Mouse (Mus musculus): ENCODE measurements at regions not wholly inside any gene's neighbourhood (a gene's known extent, or its start where the extent isn't known, plus 50 kb on each side); places are given as distances from the start of the nearest gene placed in this dataset.

DNA sequence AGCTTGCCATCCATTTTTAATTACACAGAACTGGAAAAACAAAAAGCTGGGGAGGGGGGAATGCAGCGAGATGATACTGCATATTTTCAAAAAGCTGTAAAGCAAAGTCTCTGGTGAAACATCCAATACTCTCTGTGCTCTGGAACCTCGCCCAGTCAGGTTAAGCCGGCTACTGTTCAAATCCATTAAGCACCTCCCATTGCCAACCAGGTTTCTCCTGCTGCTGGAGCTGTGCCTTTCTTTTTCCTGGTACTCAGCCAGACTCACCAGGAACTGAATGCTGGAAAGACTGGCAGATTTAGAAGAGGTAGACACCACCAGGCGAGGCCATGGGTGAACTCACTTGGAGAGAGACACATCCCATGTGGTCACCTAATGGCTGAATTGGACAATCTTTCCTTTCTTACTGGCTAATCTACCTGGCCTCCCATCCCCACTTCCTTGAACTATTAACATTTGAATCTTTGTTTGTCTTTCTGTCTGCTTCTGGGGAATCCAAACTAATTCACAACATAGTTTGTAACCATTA is 1250.8 kb upstream of the Jmjd1c start:
- DNase-seq (ENCODE audit: low read depth, low spot score): no peak

DNA sequence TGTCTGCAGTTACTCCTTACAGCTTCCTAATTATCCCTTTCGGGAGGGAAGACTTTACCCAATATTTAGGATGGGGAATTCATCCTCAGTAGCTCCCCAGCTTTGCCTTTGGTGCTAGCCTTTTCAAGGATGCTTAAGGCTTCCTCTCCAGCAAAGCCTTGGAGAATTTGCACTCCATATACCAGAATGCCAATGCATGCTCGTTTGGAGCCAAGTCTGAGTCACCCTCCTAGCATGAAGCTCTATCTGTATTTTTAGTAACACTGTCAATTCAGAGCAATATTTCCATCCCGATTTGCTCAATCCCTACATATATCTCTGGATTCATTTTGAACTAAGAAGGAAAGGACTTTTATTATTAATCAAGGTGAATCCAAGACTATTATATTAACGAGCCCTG is 1249.8 kb upstream of the Jmjd1c start:
- DNase-seq (ENCODE audit: low read depth, low spot score): no peak

DNA sequence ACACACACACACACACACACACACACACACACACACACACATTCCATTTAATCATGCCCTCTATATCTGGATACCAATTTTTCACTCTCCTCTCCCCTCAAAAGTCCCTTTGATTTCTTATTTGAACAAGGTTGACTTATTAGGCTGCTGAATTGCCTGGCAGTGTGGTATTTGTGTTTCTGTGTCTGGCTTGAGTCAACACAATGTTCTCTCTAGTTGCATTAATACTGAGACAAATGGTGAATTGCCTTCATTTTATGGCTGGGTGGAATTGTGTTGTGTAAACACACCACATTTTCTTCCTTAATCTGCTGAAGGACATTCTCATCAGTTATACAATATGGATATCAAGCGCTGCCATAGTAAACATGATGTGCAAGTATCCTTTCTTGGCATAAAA is 1248.3 kb upstream of the Jmjd1c start:
- DNase-seq (ENCODE audit: low read depth, low spot score): no peak

DNA sequence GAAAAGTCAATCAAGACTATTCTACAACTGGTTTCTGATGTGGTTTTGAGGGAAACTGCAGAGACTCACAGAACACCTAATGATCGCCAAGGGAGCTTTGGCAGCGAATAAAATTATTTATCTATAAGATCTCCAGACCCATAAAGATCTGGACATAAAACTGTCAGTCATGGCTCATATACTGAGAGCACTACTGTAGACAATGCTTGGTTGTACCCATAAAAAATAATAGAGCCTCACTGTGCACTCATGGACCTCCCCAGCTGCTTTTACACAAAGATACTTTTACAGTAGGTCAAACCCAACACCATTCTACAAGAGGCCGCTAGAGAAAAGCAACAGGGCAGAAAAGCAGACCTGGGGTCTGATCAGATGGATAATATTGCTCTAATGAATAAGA is 1206.0 kb upstream of the Jmjd1c start:
- peak; percentile 2 for DNase-seq (ENCODE audit: low read depth, low spot score)

DNA sequence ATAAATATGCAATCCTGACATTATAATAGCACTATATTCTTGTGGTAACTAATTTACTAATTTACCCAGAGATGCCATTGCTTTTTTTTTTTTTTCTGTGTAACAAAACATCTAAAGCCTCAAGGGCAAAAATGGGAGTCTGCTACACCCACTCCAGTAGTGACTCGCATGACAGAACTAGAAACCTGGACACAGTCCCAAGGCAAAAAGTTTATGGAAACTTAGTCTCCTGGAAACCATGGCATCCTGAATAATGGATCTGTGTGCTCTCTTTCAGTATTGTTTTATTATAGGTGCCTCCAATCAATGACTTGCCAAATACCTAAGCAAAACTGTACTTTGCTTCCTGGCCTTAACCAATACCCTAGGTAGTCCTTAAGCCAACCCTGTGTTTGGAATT is 1188.4 kb upstream of the Jmjd1c start:
- no peak for DNase-seq (ENCODE audit: low read depth, low spot score)

DNA sequence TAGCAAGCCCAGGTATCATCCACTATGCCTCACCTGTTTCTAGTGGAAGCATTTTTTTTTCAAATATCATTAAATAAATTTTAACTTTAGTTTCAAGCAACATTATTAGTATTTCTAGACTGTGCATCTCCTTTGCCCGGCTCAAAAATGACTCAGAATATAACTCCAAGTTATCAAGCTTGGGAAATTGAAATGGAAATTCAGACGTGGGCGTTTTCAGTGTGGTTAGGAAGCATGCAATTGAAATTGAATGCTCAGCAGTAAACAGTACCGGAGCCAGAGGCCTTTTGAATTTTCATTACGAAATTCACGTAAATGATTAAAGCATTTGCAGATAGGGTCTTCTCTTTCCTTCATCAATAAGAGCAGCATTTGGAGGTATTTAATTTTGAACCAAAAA is 1183.4 kb upstream of the Jmjd1c start:
- no peak for DNase-seq (ENCODE audit: low read depth, low spot score)

DNA sequence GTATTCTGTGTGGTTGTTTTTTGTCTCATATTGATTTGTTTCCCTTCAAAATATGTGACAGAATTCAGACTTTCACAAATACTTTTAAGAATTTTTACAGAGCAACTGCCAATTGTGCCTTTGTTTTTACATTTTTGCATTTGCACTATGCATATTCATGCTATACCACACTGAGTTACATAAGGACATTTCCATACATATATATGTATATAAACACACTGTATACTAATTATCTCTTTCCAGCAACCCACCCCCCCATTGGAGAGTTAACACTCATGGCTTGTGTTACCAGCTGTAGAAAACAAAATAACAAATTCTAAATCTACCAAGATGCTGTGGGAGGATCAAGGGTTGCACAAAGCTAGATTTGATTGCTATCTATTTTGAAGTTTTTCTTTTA is 1163.8 kb upstream of the Jmjd1c start:
- no peak for DNase-seq (ENCODE audit: low read depth, low spot score)

DNA sequence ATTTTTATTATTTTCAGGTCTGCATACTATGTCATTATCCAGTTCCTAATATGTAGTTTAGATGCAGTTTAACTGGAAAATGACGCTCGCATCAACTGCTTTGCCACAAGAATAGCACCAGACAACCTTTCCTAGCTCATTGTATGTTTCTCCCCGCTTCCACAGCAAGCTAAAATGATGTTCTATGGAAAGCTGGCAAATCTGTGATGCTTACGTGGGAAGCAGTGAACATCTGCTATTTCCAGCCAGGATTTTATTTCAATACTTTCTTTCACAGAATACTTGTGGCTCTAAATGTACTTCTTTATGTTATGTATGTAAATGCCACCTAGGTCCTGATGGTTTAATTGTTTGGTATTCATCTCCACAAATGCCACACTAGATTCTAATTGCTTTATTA is 1147.3 kb upstream of the Jmjd1c start:
- DNase-seq (ENCODE audit: low read depth, low spot score): no peak

DNA sequence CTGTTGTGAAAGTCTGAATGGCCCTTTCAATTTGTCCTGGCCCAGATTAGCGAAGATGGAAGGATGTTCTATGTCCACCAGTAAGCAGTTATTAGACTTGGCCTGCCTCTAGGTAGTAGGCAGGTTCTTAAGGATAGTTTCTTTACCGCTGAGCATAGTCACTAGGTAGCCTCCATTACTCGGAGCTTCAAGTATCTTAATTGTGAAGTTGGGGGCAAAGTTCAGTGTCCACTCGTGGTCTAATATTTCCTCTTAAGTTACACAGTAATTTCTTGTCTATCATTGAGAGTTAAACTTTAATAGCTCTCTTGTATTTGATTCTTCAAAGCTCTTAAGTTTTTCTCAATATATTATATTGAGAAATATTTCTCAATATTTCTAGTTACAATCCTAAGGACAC is 1133.5 kb upstream of the Jmjd1c start:
- DNase-seq (ENCODE audit: low read depth, low spot score): no peak

DNA sequence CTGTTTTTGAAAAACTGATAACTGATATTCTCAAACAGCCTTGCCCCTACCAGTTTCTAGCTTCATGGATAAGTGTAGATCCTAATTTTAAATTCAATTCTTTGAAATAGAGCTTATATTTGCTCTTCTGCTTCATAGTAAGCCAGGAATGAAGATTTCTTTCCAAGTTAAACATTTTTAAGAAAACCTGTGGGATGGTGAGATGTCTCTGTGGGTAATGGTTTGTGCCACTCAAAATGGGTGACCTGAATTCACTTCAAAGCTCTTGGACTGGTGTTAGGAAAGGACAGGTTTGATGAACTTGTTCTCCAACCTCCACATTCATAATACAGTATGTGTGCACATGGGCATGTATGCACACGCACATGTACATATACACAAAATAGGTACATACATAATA is 1126.2 kb upstream of the Jmjd1c start:
- DNase-seq (ENCODE audit: low read depth, low spot score): no peak
